Mouse (Mus musculus): ENCODE measurements around the gene Kremen2.

- TF ChIP-seq POLR2A (IDR thresholded peaks at IDR 0.05; ENCODE audit: low read depth, low read length) = no peak
- no peak for TF ChIP-seq CTCF (IDR thresholded peaks at IDR 0.05; ENCODE audit: extremely low read depth, insufficient read depth, insufficient read length, insufficient replicate concordance)
Observed at GRCm38 (mm10) chr17:23703301-23703700, 42.3 kb downstream of the Kremen2 start.

All from spleen, adult 2 months (tissue).